Mouse (Mus musculus) thymus, postnatal 14 days (tissue): Measurements from ENCODE around the gene Slc10a1.
A peak's percentile ranks its signal among the peaks of the same experiment; 100 is the strongest.

Experiments used
- DNase-seq: peaks from one replicate; pipeline ENCODE4 v3.0.0; 2021

Slc10a1 gene

DNA sequence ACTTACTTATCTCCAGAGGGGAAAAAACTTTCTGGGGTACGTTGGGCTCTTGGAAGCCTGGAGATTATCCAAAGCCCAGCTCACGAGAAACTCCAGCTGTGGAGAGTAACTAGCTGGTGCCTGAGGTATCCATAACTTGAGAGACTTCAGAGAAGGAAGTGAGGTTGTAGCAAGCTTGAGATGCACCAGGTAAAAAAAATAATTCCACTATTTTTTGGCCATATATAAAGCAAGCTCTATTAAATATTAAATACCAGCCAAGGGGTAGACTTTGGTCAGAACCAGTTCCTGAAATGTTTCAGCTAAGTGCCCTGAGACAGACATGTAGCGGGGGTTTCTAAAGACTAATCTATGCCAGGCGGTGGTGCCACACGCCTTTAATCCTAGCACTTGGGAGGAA, at the start of gene Slc10a1:
Gene Slc10a1 (minus strand): TSS at position 101 of the 400 bp plus-strand sequence.
- DNase-seq, result no peak

- DNase-seq, result no peak
Observed at GRCm38 (mm10) chr12:81017624-81018023, 49.1 kb upstream of the Slc10a1 start.

GRCm38 (mm10) chr12:81013496-81013895, 45.0 kb upstream of the Slc10a1 start:
- no peak for DNase-seq

DNA sequence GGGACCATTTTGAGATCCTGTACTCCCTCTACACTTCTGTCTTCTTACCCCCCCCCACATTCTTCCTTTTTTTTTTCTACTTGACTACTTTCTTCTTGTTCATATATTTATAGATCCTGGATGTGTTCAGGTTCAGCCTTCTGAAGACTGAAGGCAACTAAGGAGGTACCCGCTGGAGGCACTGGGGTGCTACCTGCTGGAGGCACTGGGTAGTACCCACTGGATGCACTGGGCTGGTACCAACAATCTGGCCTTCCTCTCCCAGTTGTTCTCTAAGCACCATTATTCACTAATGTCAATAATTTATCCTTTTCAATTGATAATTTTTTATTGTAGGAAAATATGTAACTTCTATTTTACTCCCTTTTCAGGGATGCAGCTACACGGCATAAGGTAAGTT, 43.5 kb upstream of the Slc10a1 start:
- DNase-seq, result no peak

DNA sequence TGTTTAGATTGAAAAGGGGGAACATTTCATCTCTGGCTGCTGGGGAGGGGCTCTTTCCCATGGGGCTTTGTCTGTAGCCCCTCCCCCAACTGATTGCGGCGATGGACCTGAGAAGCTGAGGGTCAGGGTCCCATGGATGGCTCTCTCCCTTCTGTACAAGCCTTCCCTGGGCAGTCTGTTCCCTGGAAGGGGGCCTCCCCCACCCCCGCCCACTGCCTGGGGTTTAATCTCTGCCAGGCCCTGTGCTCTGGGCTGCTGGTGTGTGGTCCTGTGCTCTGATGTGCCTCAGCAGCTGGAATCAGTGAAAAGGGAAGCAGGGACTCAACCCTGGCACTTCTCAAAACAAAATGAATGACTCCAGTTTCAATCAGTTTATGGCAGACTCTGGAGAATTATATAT, 41.3 kb upstream of the Slc10a1 start:
- no peak for DNase-seq

GRCm38 (mm10) chr12:81002841-81003635, 34.5 kb upstream of the Slc10a1 start:
- no peak for DNase-seq

DNA sequence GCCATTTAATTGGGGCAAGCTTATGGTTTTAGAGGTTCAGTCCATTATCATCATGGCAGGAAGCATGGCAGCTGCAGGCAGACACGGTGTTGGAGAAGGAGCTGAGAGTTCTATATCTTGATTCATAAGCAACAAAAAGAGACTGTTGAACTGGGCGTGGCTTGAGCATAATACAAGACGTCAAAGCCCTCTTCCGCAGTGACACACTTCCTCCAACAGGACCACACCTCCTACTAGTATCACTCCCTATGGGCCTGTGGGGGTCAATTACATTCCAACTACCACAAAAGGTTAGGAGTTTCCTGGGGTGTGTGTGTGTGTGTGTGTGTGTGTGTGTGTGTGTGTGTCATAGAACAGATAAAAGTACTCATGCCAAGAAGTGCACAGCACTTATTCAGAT, 32.4 kb upstream of the Slc10a1 start:
- no peak for DNase-seq

- DNase-seq, result peak; percentile 57
Observed at GRCm38 (mm10) chr12:80998528-80999221, 30.2 kb upstream of the Slc10a1 start.

GRCm38 (mm10) chr12:80997652-80998051, 29.1 kb upstream of the Slc10a1 start:
- no peak for DNase-seq

DNA sequence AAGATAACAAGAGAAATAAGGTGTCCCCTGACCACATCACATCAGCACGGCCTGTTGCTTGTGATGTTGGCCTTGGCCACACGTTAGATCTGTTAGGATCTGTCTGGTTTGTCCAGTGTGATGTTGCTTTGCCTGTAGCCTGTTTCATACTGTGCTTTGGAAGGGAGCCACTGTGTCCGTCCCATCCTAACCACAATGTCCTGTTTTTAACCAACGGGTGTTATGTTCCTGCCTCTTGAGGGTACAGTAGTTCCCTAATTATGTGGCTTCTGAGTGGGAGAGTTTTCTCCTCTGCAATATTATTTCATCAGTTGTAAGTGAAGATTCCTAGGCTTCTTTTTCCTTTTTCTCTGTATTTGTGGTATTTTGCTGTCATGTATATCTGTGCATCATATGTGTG, 26.8 kb upstream of the Slc10a1 start:
- no peak for DNase-seq

GRCm38 (mm10) chr12:80993773-80994172, 25.3 kb upstream of the Slc10a1 start:
- peak; percentile 45 for DNase-seq

DNA sequence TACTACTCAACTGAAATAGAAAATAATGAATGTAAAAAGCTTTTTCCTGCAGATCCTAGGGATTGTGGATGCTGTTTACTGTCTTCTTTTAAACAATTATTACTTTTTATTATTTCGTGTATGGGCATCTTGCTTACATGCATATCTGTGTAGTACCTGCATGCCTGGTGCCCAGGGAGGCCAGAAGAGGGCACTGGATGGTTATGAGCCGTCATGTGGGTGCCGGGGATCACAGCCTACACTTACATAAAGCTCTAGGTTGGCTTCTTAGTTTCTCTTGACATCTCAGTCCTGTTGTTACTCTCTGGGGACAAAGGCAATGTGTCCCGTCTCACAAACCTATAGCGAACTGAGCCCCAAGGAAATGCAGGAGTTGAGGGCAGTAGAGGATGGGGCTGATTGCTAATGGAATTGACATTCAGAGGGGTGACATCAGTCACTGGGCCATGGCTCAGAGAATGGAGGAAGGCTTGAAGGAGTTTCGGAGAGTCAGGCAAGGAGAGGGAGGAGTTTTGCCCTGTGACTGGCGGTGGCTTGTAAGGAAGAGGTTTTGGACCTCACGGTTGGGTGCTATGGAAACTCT, 24.1 kb upstream of the Slc10a1 start:
- peak; percentile 46 for DNase-seq

- peak; percentile 51 for DNase-seq
Observed at GRCm38 (mm10) chr12:80991806-80992205, 23.3 kb upstream of the Slc10a1 start.

DNA sequence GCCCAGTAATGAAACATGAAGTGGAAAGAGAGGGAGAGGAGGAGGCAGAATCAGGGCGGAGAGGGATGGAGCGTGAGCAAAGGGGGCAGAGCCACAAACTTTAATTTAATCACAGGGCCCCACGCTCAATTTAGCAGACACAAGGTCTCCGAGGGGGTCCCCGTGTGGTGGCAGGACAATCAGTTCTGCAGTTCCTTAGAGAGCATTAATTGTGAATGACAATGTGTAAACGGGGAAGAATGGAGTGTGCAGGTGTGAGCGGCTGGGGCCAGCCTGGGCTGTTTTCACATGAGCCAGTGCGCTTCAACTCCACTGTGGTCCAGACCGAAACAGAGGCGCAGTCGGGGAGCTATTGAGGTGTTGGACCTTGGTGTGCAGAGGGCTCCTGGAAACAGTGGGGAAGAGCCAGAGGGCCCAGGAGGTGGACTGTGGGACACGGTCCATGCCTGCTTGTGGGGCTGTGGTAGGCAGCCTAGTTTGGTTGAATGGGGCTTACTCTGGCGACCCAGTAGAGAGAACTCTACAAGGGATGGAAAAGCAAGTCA, 22.5 kb upstream of the Slc10a1 start:
- no peak for DNase-seq

- no peak for DNase-seq
Observed at GRCm38 (mm10) chr12:80988286-80988685, 19.8 kb upstream of the Slc10a1 start.

- DNase-seq, result no peak
Observed at GRCm38 (mm10) chr12:80986628-80987027, 18.1 kb upstream of the Slc10a1 start.

DNA sequence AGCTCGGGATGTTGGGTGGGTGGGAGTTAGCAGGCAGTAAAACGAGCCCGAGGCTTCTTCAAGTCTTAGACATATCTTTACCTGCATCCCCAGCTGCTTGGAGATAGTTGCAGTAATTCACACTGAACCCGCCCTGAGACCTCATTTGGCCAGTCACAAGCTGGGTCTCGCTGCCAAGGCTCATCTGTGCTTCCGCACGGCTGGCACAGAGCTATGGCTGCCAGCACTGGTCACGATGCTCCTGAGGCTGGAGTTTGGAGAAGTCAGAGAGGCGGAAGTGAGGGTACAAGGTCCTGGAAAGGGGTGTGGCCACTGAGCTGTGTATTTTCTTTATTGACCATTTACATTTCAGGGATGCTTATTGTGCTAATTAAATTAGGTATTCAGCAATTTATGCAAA, 15.2 kb upstream of the Slc10a1 start:
- no peak for DNase-seq

GRCm38 (mm10) chr12:80982326-80982725, 13.8 kb upstream of the Slc10a1 start:
- peak; percentile 78 for DNase-seq

GRCm38 (mm10) chr12:80975939-80976671, 7.6 kb upstream of the Slc10a1 start:
- DNase-seq, result no peak

DNA sequence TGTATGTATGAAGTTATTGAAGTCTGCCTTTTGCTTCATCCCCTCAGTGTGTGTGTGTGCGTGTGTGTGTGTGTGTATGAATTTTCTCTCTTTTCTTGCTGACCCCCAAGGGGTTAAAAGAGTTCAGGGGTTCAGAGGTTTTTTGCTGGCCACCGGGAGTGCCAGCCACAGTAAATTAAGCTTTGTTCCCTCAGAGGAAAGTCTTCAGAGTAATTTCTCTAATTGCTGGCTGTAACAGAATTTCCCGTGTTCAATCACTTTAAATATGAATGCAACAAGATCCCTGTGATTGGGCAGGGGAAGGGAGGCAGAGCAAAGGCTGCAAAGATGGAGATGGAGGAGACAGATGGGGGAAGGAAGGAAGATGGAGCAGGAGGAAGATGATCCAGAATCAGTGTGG, 3.3 kb upstream of the Slc10a1 start:
- no peak for DNase-seq

- no peak for DNase-seq
Observed at GRCm38 (mm10) chr12:80970181-80970705, 1.7 kb upstream of the Slc10a1 start.

GRCm38 (mm10) chr12:80967918-80968317, 587 bp downstream of the Slc10a1 start:
- DNase-seq, result no peak
